Mouse (Mus musculus) megakaryocyte-erythroid progenitor cell, adult 5-6 weeks (primary cell): ENCODE data around the gene Ints6l. TPM values are rescaled to one million over a fixed set of nuclear protein-coding genes. Genes with fewer than 3 reads are reported as not detected.
"Not testable (repeated sequence)": the region's sequence is repeated elsewhere in the genome, so short reads cannot be mapped to it uniquely, and the experiment has no call there.

ENCODE experiments used
- ATAC-seq: replicated peaks from 2 replicates; pipeline ENCODE4 v1.8.0; 2016; ENCODE audit warnings: mild to moderate bottlenecking, inconsistent platforms; ENCODE audit not compliant: severe bottlenecking, poor library complexity, low FRiP score, low TSS enrichment
- total RNA-seq, 2 experiments: library from RNA; stranded (forward) in 1 of 2; stranded (reverse) in 1 of 2; fragments of 200-1000, 215-1000 nt in 1 of 2; fragments of >200 nt in 1 of 2; fragmentation: Nextera tagmentation in 1 of 2; gene quantifications; 2 replicates each; pipeline ENCODE4 v1.2.3; 2014 to 2017

The Ints6l gene
- total RNA-seq, 2 experiments from 2014 or later: 58.8 to 61.2 TPM

GRCm38 (mm10) chrX:56489758-56490157 is 35.1 kb downstream of the Ints6l start:
- ATAC-seq: no peak

GRCm38 (mm10) chrX:56497241-56497640 is 42.6 kb downstream of the Ints6l start:
- ATAC-seq: no peak

GRCm38 (mm10) chrX:56524442-56524841 is 69.8 kb downstream of the Ints6l start, which contains the start of gene Gm10477:
Gene Gm10477 (plus strand): TSS chrX:56524742.
- not testable (repeated sequence) for ATAC-seq

- ATAC-seq: peak; percentile 70; the same call in 1 of the 2 replicates
Observed at GRCm38 (mm10) chrX:56531266-56531665, 76.6 kb downstream of the Ints6l start.

GRCm38 (mm10) chrX:56537162-56537561 is 82.5 kb downstream of the Ints6l start:
- ATAC-seq: no peak

- ATAC-seq: no peak
Observed at GRCm38 (mm10) chrX:56549506-56549905, 94.8 kb downstream of the Ints6l start, which contains the start of gene Gm648. Gene Gm648 (minus strand): TSS chrX:56549606.

GRCm38 (mm10) chrX:56553584-56553983 is 98.9 kb downstream of the Ints6l start:
- no peak for ATAC-seq

Other genes starting within 250 kb of the Ints6l start
- not detected in 2 replicates for gene Gm773, start 242.0 kb upstream of the Ints6l start, total RNA-seq (2014; fragmentation: Nextera tagmentation)
- gene Gm773, start 242.0 kb upstream of the Ints6l start, total RNA-seq (2017): not detected in 2 replicates
- 1.2 and 1.9 TPM in 2 replicates for gene Zfp449, start 108.5 kb upstream of the Ints6l start, total RNA-seq (2014; fragmentation: Nextera tagmentation)
- 2.0 and 2.3 TPM in 2 replicates for gene Zfp449, start 108.5 kb upstream of the Ints6l start, total RNA-seq (2017)
- 0.45 TPM in 1 of 2 replicates, not detected in the other for gene Smim10l2a, start 80.3 kb upstream of the Ints6l start, total RNA-seq (2014; fragmentation: Nextera tagmentation)
- gene Smim10l2a, start 80.3 kb upstream of the Ints6l start, total RNA-seq (2017): 1.0 and 1.2 TPM in 2 replicates
- gene Gm2174, start 6.9 kb upstream of the Ints6l start, total RNA-seq (2014; fragmentation: Nextera tagmentation): not detected in 2 replicates
- 163 and 194 TPM in 2 replicates for gene Gm2174, start 6.9 kb upstream of the Ints6l start, total RNA-seq (2017)
- gene Gm10477, start 69.9 kb downstream of the Ints6l start, total RNA-seq (2014; fragmentation: Nextera tagmentation): not detected in 2 replicates
- gene Gm10477, start 69.9 kb downstream of the Ints6l start, total RNA-seq (2017): not detected in 2 replicates
- not detected in 2 replicates for gene Gm648, start 94.7 kb downstream of the Ints6l start, total RNA-seq (2014; fragmentation: Nextera tagmentation)
- gene Gm648, start 94.7 kb downstream of the Ints6l start, total RNA-seq (2017): not detected in 2 replicates
- gene Mmgt1, start 143.2 kb downstream of the Ints6l start, total RNA-seq (2014; fragmentation: Nextera tagmentation): 18.4 and 24.0 TPM in 2 replicates
- gene Mmgt1, start 143.2 kb downstream of the Ints6l start, total RNA-seq (2017): 17.1 and 26.8 TPM in 2 replicates
- gene Slc9a6, start 154.9 kb downstream of the Ints6l start, total RNA-seq (2014; fragmentation: Nextera tagmentation): 2.9 and 5.0 TPM in 2 replicates
- gene Slc9a6, start 154.9 kb downstream of the Ints6l start, total RNA-seq (2017): 6.5 and 12.9 TPM in 2 replicates